Mouse (Mus musculus) large intestine, adult 2 months (tissue): ENCODE data around the gene Utrn. TPM values are rescaled to one million over a fixed set of nuclear protein-coding genes. Genes with fewer than 3 reads are reported as not detected.

Experiments used
- DNase-seq: peaks from one replicate; pipeline ENCODE4 v3.0.0-alpha.2; 2012; ENCODE audit warnings: low read depth, low spot score
- WGBS: fragments of 180-500 bp; shearing (Covaris S2); methylation state at CpG from one replicate; pipeline ENCODE4 v1.1.7; 2018; 5-methylcytosine and 5-hydroxymethylcytosine counted together
- polyA plus RNA-seq: library from polyadenylated mRNA; depleted of rRNA; stranded (reverse); fragments of >200 nt; gene quantifications from 2 replicates; pipeline ENCODE4 v1.2.3, GENCODE M21; 2012; rRNA removed

Utrn gene
- polyA plus RNA-seq, 1 experiment, result 10.5 TPM

DNA sequence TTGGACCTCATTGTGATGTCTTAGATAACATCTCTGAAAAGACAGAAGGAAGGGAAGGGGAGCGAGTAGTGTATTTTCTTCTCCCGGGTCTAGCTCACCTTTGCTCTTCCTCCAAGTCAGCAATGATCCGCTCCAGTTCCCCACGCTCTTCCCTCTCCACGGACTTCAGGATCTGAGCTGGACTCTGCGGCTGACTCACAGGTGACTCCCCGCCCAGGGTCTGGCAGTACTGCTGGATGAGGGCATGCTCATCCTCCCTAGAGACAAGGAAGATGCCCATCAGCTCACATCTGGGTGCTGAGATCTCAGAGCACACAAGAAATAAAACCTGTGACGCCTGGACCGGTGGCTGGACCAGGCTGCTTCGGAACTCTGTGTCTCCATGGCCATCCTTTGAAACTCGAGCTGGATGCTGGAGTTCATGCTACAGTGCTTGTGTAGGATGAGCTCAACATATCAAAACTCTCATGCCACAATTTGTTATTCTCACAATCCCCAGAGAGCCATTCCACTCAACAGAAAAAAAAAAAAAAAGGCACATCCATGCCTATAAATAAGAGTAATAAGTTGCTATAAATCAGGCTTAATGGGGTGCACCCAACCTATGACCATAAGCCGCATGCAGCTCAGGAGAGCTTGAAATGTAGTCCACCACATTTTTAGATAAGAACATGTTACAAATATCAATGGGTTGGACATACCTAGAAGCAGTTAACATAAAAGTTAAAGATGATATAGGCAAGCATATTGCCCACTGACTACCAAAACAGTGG lies 462.6 kb downstream of the Utrn start:
- no peak for DNase-seq
- 87% methylated on average over 12 of the region's 12 CpGs for WGBS

DNA sequence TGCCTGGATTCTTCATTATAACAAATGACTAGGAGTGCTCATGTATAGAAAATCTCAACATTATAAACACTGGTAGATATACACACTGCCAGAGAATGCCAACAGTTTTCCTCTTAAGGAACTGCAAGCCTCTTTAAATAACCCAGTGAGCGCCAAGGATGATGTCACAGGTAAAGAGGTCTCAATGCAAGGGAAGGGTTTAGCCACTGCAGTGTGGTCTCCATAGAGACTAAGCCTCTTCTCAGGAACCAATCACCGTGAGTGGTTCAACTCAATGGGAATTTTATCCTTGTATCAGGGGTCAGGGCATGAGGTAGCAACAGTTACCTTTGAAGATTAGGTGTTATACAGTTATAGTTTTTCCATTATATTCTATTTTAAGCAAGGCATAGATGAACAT lies 469.7 kb downstream of the Utrn start:
- 80% methylated on average over 2 of the region's 2 CpGs for WGBS
- no peak for DNase-seq

DNA sequence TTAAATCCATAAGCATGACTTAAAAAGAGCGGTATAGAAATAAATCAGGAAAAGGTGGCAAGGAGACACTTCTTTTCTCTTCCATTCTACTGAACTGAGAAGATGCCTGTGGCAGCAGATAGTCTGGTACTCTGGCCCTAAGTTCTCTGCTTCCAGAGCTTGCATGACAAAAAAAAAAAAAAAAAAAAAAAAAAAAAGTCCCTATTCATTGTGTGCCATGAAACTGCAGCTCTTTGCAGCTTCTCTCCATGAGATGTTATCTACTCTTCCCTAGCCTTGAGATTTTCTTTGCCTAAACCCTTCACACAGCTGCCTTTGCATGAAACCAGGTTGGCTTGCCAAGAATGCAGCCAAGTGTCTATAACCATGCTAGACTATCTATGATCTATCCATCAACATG lies 489.0 kb downstream of the Utrn start:
- DNase-seq, result no peak
- whole genome bisulfite sequencing, result 97% methylated on average over 1 of the region's 1 CpGs

DNA sequence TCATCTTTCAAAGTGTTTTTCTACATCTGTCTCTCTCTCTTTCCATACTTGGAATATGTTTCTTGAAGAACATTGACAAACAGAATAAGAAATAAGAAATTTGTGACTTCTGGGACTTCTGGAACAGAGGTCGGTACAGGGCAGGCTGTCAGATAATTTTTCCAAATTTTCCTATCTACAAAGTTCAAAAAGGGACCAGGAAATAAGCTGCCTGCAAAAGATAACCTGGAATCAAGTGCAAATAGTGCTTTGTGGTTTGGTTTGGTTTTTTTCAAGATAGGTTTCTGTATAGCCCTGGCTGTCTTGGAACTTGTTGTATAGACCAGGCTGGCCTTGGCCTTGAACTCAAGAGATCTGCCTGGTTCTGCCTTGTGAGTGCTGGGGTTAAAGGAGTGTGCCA lies 490.0 kb downstream of the Utrn start:
- 92% methylated on average over 1 of the region's 1 CpGs for WGBS
- no peak for DNase-seq

DNA sequence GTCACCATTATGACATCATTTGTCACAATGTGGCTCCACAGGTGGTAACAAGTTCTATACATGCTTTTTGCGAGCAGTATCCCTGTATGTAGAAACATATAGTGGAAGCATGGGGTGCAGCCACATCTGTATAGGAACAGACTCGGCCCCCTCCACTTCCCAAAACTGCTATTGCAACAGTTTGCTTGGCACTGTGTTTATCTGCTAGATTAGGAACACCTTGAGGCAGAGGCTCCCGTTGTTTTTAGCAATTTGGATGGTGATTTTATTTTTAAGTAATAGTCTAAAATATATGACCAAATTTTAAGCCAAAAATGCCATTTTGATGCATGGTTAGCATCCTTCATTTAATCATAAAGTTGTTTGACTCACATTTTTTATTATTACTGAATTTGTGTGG lies 491.4 kb downstream of the Utrn start:
- 62% methylated on average over 3 of the region's 3 CpGs for WGBS
- no peak for DNase-seq

DNA sequence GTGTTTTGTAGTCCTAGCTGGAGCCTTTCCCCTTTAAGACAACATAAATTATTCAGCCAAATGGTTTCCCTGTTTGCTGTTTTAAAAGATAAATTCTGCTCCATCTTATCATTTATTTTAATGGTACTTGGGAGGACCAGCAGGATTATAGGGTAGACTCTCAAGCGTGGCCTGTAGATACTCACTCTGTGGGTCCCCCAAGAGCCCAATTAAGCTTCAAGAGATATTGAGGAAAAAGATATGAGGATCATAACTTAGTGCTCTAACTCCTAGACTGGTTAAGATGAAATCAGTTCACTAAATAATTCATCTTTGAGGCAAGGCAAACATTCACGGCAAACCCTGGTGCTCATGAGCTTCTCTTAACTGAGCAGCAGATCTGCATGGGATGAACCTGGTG lies 493.1 kb downstream of the Utrn start:
- 68% methylated on average over 2 of the region's 2 CpGs for WGBS
- no peak for DNase-seq

DNA sequence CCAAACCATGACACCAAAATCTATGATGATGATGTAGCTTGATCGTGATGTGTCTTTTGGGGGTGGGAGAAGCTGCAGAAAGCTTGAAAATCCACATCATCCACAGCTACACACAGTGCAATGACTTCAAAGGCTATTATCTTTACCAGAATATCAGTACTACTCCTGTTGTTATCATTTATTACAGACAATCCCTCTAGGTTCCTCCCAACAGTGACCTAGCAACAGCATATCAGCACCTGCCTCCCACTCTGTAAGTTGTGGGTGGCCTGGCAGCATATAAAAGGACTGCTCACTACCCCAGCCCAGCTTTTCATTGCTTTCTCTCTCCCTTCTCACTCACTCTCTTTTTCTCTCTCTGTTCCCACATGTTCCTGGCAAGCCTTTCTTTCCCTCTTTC lies 494.4 kb downstream of the Utrn start:
- WGBS, result 84% methylated on average over 1 of the region's 1 CpGs
- no peak for DNase-seq

DNA sequence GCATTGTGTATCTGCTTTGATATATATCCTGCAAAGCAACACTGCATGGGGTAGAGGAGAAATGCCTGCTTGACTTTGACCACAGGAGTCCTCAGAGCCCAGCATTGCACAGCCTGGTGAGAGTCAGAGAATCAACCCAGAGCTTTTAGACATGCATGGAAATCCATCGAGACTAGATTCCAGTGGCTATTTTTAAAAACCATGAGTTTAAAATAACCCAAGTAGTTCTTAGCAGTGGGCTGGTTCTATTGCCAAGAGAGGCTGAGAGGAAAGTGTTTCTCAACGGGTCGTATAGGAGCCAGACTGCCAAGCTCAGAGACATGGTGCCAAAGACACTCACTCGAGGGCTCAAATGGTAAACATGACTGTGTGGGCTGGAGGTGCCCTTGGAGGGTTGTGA lies 514.6 kb downstream of the Utrn start:
- 71% methylated on average over 4 of the region's 4 CpGs for WGBS
- no peak for DNase-seq

DNA sequence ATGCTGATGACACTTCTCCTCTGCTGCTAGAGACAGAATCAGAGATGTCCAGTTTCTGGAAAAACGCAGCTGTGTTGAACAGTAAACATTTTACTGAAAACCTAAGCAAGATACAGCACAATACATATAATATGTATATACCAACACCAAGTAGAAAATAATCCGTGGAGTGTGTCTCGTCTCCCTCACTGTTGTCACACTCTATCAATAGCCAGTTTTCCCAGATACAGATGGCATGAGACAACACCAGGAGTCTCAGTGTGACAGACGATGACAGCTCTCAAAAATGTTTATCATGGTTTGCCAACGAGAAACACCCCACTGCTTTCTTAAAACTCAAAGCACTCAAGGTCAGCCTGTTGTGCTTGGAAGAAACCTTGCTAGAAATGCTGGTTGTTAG lies 515.1 kb downstream of the Utrn start:
- WGBS, result 77% methylated on average over 5 of the region's 5 CpGs
- no peak for DNase-seq

DNA sequence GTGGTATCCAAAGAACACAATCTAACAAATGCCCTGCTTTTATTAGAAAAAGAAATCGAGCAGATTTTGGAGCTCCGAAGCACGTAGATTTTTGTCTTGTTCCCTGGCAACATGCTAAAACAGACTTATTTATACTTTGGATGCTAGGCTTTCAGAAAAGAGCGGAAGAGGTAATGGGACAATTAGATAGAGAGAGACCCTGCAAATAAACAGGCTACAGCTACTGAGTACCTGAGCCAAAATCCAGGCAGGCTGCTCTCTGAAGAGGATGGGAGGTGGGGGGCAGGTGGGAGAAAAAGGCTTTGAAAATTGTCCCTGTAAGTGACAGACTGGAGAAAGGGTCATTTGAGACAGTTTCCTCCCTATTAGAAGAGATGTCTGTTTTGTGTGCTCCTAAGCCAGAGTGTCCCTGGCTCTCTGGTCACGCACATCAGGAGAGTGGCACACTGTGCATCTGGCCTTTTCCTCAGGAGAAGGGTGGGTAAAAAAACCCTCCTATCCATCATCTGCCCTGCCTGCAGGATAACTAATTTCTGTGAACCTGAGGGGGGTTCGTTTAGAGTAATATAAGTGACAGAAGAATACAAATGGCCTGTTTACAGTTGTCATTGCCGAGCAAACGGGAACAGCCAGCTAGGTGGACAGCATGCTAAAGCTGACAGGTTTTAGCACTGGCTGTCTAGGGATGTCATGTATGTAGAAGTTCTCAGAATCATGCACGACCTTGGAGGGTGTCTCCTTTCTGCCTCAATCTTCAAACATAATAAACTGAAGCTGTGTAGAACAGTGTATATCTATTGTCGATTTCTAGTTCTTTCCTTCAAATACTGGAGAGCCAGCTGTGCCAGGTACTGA lies 529.2 kb downstream of the Utrn start:
- WGBS, result 58% methylated on average over 10 of the region's 10 CpGs
- no peak for DNase-seq

DNA sequence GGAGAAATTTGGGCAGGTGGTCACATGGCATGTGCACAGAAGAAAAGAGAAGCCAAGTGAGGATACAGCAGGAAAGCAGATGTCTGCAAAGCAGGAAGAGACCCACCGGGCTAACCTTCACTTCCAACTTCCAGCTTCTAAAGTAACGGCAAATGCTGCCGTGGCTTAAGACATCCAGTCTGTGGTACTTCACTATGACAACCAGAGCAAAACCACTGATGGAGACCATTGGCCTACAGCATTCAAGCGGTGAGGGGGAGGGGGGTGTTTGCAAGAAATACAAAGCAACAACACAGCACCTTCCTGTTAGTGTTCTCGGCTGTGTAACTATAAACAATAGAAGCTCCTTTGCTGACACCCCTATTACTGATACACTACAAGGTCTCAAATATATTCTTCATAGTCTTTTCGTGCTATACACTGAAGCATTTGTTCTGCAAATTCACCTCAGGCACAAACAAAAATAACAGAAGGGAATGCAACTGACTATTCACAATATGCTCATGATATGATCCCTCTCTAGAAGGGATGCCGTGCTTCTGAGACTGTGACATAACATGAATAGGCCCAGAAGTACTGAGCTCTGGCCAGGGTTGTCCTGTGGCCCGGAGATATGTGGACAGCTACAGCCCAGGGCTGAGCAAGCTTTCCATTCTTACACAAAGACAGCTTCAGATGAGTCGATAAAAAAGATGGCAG lies 530.0 kb downstream of the Utrn start:
- 78% methylated on average over 9 of the region's 9 CpGs for WGBS
- no peak for DNase-seq

Other genes with a start within 250 kb of the Utrn start
- 1.6 and 2.3 TPM in 2 replicates for gene Stx11, start 94.9 kb upstream of the Utrn start, polyA plus RNA-seq
- gene Sf3b5, start 136.0 kb upstream of the Utrn start, polyA plus RNA-seq, result 26.7 and 28.5 TPM in 2 replicates
- 4.2 and 6.1 TPM in 2 replicates for gene Plagl1, start 191.1 kb upstream of the Utrn start, polyA plus RNA-seq